Mouse (Mus musculus) ES-CJ7 (cell line): ENCODE measurements around the gene Brsk1.

Source experiments
- DNase-seq: peaks from one replicate; pipeline ENCODE4 v3.0.0; 2011; ENCODE audit warnings: low read depth, low spot score

Gene Brsk1

DNA sequence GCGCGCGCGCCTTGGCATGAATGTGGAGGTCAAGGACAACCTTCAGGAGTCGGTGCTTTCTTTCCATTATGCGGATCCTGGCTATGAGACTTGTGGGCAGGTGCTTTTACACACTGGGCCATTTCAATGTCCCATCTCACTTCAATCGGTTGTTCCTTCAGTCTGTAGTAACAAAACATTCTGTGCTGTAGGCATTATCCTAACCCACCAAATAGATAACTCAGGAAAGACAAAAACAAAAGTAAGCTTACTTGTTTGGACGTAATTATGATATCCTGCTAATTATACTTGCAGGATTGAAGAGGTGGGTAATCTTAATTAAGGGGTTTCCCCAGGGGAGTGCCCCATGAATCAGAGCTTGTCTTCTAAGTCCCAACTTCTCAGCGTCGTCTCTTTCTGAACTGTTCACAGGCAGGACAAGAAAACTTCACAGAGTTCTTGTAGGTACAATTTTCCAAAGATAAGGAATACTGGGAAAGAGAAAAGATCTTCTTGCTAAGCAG, 48.7 kb downstream of the Brsk1 start:
- DNase-seq = no peak

DNA sequence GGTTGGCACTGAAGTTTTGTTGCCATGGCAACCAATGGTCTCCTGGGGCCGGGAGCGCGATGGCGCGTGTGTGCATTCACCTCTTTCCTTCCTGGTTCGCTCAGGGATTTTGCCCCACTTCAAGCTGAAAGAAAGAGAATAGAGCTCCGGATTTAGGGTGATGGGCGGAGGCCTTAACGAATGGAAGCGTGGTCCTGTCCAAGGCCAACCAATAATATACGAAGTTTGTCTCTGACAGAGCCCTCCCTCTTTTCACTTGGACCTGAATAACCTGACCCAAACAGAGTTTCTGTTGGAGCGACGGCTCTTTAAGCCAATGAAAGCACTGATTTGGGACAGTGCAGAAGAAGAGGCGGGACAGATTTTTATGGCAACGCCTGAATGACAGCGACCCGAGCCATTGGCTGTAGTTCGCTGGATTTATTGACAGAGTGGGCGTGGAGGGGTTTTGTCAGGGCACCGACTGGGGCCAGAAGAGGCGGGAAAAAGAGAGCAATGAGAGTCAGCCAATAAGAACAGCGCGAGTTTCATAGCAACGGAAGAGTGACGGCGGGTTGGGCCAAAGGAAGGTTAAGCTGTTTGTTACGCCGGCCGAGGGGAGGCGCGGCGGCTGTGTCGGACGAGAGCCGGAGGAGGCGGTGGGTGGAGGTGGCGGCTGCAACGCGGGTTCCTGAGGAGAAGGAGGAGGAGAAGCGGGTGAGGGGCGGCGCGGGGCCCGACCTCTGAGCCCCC, 49.3 kb downstream of the Brsk1 start, which contains the start of gene Kmt5c:
Gene Kmt5c, plus strand, starts transcription at position 572 of the 732 bp plus-strand sequence.
- peak; percentile 100 for DNase-seq

GRCm38 (mm10) chr7:4740309-4740727, 49.9 kb downstream of the Brsk1 start:
- DNase-seq = no peak

GRCm38 (mm10) chr7:4741151-4741550, 50.7 kb downstream of the Brsk1 start:
- DNase-seq = peak; percentile 90

DNA sequence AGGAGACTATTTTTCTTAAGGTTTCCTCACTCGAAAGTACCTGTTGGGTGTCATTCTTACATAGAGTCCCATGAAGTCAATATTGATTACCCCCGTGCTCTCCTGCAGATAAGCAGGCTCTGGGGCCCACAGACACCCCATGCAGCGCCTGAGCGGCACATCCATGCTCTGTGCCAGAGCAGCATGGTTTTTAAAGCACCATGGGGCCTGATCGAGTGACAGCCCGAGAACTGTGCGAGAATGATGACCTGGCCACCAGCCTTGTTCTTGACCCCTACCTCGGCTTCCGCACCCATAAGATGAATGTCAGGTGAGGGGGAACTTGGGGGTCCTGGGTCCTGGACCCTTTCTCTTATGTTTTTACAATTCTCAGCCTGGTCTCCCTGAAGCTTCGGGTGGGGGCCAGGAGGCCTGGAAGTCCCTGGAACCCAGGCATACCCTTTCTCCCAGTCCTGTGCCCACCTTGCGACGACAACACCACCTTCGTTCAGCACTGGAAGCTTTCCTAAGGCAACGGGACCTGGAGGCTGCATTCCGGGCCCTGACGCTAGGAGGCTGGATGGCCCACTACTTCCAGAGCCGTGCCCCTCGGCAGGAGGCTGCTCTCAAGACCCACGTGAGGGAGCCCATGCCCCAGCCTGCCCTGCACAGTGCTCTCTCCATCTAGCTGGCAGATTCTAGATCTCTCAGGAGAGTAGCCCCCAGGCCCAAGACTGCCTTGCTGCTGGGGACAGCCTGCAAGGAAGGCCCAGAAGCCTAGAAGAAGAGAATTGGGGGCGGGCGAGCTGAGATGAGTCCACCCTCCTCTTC, 51.5 kb downstream of the Brsk1 start:
- no peak for DNase-seq

DNA sequence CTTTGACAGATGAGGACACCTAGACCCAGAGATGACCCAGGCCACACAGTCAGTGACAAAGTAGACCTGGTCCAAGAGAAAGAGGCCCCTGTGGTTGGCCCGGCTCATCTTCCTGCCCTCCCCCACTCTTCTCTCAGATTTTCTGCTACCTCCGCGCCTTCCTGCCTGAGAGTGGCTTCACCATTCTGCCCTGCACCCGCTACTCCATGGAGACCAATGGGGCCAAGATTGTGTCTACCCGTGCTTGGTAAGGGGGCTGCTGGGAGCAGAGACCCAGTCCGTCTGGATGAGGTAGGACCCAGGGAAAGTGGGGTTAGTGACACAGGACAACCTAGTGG, 52.0 kb downstream of the Brsk1 start:
- DNase-seq = no peak

DNA sequence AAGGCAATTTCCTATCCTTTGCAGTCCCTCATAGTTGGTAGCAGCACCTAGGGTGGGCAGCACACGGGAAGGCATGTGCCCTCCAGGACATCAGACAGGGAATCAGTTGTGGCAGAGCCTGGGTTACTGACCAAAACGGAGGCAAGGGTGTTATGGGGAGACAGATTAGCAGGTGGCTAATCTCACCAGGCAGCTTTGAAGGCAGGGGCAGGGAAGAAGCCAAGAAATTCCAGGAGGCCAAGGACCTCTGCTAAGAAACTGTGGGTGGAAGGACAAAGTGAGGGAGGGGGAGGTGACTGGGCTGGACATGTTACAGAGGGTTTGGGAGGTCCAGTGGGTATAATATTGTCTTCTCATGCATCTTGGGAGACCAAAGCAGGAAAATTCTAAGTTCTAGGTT, 53.0 kb downstream of the Brsk1 start:
- no peak for DNase-seq

GRCm38 (mm10) chr7:4744886-4745285, 54.5 kb downstream of the Brsk1 start:
- no peak for DNase-seq

DNA sequence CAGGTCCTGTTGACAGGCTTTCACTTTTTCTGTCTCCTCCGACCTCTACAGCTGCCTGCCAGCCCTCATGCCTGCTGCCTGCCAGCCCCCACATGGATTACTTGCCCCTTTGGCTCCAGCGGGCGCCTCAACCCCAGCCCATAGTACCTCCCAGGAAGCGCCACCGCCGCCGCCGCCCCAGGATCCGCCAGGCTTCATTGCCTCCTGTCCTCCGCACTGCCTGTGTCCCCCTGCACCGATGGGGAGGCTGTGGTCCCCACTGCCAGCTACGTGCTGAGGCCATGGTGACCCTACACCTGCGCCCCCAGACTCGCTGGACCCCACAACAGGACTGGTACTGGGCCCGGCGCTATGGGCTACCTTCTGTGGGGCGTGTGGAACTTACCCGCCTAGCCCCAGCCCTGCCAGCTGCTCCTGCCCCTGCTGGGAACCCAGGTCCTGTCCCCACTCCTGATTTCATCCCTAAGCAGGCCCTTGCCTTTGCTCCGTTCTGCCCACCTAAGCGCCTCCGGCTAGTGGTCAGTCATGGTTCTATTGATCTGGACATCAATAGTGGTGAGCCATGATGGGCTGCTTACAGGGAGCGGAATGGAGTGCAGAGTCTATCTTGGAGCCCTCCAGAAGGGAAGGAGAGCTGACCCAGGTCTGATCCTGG, 56.0 kb downstream of the Brsk1 start:
- no peak for DNase-seq

- no peak for DNase-seq
Measured at GRCm38 (mm10) chr7:4747156-4747899, 56.9 kb downstream of the Brsk1 start.

DNA sequence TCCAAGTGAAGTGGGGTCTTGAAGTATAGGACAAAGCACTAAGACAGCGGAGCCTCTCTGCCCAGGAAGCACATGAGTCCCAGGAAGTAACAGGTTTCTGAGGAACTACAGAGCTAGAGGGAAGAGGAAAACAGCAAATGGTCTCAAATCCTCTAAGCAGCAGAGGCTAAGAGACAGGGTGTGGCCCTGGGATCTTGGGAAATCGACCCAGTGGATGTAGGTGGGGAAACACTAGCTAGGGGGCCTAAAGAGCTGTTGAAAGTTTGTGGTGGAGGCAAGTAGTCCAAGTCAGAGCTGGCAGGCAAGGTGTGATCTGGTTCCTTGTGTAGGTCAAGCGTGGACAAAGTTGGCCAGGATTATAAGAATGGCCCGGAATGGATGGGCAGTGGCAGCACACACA, 57.9 kb downstream of the Brsk1 start:
- peak; percentile 72 for DNase-seq

- no peak for DNase-seq
Measured at GRCm38 (mm10) chr7:4749169-4749568, 58.8 kb downstream of the Brsk1 start.

DNA sequence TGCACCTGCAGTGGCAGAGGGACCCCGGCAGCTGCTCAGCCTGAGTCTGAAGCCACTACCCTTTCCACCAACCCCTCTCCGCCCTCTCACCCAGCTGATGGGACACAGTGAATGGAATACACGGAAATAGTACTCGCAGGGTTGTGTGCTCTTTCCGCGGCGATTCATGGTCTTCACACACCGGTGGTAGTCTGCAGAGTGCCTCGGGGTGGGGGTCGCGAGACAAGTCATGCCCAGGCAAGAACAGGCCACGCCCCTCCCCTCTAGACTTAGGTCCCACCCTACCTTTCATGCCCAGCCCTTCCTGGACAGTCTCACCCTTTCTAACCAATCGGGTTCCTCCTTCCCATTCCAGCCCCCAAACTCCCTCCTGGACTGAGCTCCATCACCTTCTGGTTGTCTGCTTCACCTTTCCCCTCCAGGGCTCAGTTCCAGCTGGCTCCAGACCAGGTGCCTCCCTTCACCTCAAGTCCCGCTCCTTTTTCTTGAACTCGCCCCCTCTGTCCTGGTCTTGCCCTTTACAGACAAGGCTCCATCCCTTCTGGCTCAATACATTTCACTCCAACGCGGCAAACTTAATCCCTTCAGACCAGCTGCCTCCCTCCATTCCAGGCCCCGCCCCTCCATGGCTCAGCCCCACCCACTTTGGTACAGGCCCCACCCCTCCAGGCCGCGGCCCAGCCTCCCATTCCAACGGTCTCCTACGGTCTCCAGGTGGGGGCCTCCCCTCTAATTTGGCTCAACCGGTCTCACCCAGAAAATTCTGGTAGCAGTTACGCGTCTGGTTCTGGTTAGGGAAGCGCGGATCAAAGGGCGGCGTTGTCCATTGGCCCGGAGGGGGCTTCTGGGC, 61.8 kb downstream of the Brsk1 start:
- DNase-seq = peak; percentile 97

- peak; percentile 97 for DNase-seq
Measured at GRCm38 (mm10) chr7:4752821-4753570, 62.6 kb downstream of the Brsk1 start, which contains the start of gene Cox6b2. TSS of gene Cox6b2 (minus strand) at chr7:4753094.

DNA sequence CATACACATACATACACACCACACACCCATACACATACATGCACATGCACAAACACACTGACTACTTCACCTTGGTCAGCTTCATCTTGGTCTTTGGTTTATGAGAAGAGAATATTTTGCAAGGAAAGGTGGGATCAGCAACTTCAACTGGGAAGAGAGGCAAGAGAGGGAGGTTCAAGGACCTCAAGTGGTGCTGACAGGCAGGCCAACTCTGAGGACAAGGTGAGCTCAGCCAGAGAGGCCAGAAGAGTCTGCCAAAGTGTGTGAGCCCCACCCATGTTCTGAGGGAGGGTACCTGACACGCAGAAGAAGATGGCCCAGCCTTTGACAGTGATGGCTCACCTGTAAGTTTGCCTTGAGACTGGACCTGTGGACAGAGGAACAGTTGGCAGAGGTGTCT, 69.3 kb downstream of the Brsk1 start:
- DNase-seq = no peak

DNA sequence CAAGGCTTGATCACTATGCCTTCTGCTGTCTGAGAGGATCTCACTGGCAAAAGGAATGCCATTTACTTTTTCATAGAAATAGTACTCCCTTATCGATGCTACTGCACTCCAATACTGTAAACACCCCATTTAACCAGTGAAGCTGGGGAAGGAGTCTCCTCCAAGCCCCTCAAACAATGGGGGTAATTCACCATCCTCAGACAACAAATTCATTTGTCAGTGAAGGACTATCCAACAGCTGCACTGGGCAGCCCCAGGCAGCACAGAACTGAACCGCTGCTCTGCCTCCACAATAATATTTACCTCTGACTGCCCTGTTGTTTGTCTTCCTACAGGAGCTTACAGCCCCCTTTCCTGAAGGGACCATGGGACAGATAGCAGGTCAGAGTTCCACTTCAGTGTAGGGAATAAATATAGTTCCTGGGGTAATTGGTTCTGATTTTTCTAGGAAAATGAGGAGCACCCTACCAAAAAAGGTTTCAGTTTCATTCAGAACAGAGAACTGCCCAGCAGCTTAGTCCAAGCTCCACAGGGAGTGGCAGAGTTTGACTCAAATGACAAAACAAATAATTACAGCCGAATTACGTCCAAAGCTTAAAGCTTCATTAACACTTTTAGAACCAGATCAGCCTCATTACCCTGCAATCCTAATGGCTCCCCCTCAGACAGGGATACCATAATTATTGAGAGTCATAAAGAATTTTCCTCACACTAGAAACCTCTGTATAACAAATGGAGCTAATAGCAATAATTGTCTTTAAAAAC, 74.7 kb downstream of the Brsk1 start:
- no peak for DNase-seq
